Mouse (Mus musculus): ENCODE data around the gene Smg9. TPM values are rescaled to one million over a fixed set of nuclear protein-coding genes. Genes with fewer than 3 reads are reported as not detected.

The Smg9 gene
- polyA plus RNA-seq, 1 experiment from 2014 or later: 30.6 TPM

DNA sequence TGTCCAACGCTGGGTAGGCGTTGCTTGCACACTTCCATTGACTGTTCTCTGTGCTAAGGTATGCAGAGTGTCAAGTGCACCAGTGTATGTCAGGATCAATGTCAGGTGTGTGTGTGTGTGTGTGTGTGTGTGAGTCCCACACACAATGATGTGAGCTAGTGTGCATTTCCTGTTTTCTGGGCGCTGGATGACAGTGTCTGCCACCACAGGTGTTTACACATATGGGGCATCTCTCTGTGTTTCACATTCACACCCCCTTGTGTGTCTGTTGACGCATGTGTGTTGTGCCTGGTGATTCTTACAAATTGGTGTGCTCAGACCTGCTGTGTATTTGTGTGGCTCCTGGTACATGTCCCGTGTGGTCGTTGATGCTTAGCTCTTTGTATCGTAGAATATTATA lies 30.5 kb upstream of the Smg9 start:
- Histone ChIP-seq H3K27ac (no peak overlapping the region), H3K9ac (no peak overlapping the region), H3K36me3 (no peaks in the 10 kb centered on the region), H3K4me3 (no peak overlapping the region), H3K4me2 (replicated peaks) (no peak overlapping the region), H3K27me3 (replicated peaks) (no peaks in the 10 kb centered on the region; the same call in 1 of the 2 replicates), H3K4me1 (peaks cover 20% of the 10 kb centered on the region), H3K9me3 (no peaks in the 10 kb centered on the region)
- WGBS: 90% methylated on average over 7 of the region's 7 CpGs
- ATAC-seq (ENCODE audit: low FRiP score, low read depth): no peak

DNA sequence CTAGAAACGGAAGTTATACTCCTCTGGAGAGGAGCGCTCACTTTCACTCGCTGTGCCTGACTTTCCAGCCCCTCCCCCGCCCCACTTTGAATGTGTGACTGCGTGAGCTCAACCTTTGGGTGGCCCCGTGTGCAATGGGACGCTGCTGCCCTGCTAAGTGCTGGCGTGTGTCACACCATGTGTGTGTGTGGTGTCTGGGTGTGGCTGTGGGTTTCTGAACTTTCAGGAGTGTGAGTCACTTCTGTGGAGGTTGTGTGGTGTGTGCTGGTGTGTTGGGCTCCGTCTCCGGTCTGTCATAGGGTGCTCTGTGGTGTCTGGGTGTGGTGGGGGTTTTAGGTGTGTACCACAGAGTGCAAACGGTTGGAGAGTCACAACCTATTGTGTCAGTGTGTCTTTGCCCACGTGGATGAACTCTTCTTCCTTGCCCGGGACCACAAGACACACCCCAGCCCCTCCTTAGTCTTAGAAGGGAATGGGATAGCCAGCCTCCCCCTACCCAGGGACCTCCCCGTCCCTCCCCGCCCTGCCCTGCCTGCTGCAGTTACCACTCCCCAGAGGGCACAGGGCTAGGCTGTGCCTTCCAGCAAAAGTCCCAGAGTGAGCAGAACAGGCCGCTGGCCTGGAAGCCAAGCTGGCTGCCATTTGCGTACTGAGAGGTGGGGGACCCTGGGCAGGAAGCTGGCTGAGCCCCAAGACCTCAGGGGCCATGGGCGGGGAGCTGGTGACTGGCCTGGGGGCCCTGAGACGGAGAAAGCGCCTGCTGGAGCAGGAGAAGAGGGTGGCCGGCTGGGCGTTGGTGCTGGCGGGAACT lies 29.5 kb upstream of the Smg9 start, which contains the start of gene Kcnn4:
TSS of gene Kcnn4 (plus strand) at position 533 of the 811 bp plus-strand sequence.
- no peak within 1 kb of the TSS for H3K4me3 ChIP-seq
- no peak within 1 kb of the TSS for H3K4me2 ChIP-seq (replicated peaks)
- H3K27ac ChIP-seq: no peak within 1 kb of the TSS
- peak within 1 kb of the TSS; percentile 33; the same call in 1 of the 2 replicates for H3K9ac ChIP-seq
- no peaks in the 10 kb centered on the region for H3K36me3 ChIP-seq
- no peak for ATAC-seq (ENCODE audit: low FRiP score, low read depth)
- no peaks in the 10 kb centered on the region for H3K9me3 ChIP-seq
- WGBS: 48% methylated on average over 23 of the region's 23 CpGs
- H3K4me1 ChIP-seq: peaks cover 19% of the 10 kb centered on the region
- no peaks in the 10 kb centered on the region; the same call in 1 of the 2 replicates for H3K27me3 ChIP-seq (replicated peaks)

DNA sequence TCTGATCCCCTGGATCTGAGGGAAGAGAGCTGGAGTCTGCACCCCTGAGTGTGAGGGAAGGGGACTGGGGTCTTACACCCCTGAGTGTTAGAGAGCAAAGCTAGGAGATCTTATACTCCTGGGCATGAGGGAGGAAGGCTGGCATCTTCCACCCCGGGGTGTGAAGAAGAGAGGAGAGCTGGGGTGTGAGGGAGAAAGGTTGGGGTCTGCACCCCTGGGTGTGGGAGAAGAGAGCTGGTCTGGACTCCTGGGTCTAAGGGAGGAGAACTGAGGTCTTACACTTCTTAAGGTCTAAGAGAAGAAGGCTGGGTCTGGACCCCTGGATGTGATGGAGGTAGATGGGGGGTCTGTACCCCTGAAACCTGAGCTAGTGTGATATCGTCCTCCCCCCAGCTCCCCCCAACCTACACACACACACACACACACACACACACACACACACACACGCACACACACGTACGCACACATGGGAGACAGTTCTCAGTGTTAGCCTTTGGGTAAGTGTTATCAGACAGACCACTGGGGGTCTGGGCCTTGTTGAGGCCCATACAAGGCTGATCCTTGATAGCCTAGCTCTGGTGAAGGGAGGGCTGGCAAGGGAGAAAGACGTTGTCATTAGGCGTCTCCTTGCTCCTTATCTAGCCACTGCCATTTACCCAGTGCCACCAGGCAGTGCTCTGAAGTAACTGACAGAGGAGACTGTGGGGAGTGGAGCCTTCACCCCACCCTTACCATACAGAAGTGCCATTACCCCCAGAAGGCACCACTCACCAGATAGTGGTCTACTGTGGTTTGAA lies 28.2 kb upstream of the Smg9 start:
- no peaks in the 10 kb centered on the region; the same call in 1 of the 2 replicates for H3K27me3 ChIP-seq (replicated peaks)
- H3K27ac ChIP-seq: no peak overlapping the region
- ATAC-seq (ENCODE audit: low FRiP score, low read depth): no peak
- H3K4me2 ChIP-seq (replicated peaks): no peak overlapping the region
- 81% methylated on average over 7 of the region's 7 CpGs for WGBS
- no peak overlapping the region for H3K4me3 ChIP-seq
- H3K9ac ChIP-seq: no peak overlapping the region
- peaks cover 17% of the 10 kb centered on the region for H3K4me1 ChIP-seq
- no peaks in the 10 kb centered on the region for H3K9me3 ChIP-seq
- no peaks in the 10 kb centered on the region for H3K36me3 ChIP-seq

DNA sequence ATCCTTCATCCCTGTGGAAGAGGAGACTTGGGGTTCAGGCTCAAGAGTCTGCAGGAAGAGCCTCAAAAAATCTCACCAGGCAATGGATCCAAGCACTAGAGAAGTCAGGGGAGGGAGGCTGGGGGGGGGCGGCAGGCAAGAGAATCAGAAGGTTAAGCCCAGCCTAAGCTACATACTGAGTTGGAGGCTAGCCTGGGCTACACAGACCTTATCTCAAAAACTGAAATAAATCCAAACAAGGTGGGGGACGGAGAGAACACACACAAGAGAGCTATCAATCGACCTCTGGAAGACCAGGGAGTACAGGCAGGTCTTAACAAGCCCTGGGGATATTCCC lies 27.6 kb upstream of the Smg9 start:
- no peak overlapping the region for H3K4me3 ChIP-seq
- H3K9ac ChIP-seq: no peak overlapping the region
- H3K9me3 ChIP-seq: no peaks in the 10 kb centered on the region
- no peaks in the 10 kb centered on the region; the same call in 1 of the 2 replicates for H3K27me3 ChIP-seq (replicated peaks)
- no peak overlapping the region for H3K4me2 ChIP-seq (replicated peaks)
- no peaks in the 10 kb centered on the region for H3K36me3 ChIP-seq
- no peak overlapping the region for H3K27ac ChIP-seq
- no peak for ATAC-seq (ENCODE audit: low FRiP score, low read depth)
- WGBS: 64% methylated on average over 3 of the region's 3 CpGs
- peaks cover 19% of the 10 kb centered on the region for H3K4me1 ChIP-seq

DNA sequence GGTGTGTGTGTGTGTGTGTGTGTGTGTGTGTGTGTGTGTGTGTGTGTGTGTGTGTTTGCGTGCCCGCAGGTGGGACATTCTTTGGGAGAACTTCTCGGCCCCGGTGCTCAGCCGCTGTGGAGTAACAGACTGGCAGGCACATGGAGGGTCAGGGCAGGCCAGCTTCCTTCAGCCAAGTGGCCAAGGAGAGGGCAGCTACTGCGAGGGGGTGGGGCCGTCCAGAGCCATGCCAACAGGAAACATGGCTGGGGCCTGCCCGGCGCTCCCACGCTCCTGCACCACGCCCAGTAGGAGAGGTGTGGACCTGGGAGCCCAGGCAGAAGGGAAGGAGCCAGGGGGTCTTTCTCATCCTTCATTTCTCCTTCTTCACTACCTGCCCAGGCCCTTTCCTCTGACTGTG lies 27.1 kb upstream of the Smg9 start:
- Histone ChIP-seq H3K36me3 (no peaks in the 10 kb centered on the region), H3K27me3 (replicated peaks) (no peaks in the 10 kb centered on the region; the same call in 1 of the 2 replicates), H3K4me2 (replicated peaks) (no peak overlapping the region), H3K9ac (no peak overlapping the region), H3K4me3 (no peak overlapping the region), H3K27ac (no peak overlapping the region), H3K4me1 (peaks cover 24% of the 10 kb centered on the region), H3K9me3 (no peaks in the 10 kb centered on the region)
- no peak for ATAC-seq (ENCODE audit: low FRiP score, low read depth)
- WGBS: 88% methylated on average over 11 of the region's 11 CpGs

DNA sequence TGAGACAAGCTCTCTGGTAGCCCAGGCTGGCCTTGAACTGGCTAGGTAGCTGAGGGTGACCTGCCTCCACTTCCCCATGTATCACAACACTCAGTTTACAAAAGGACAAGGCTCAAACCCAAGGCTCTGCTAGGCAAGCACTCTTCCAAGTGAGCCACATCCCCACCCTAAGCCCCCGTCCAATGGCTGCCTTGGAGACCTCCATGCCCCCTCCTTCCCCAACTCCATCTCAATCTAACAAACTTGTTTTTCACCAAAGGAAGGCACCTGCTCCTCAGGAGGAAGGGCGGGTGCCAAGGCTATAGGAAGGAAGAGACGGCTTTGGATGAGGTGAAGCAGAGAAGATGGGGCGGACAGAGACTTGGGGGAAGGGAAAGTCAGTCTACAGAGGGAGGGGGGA lies 26.6 kb upstream of the Smg9 start:
- ATAC-seq (ENCODE audit: low FRiP score, low read depth): no peak
- Histone ChIP-seq H3K27me3 (replicated peaks) (no peaks in the 10 kb centered on the region; the same call in 1 of the 2 replicates), H3K4me1 (peaks cover 27% of the 10 kb centered on the region), H3K4me2 (replicated peaks) (no peak overlapping the region), H3K4me3 (no peak overlapping the region), H3K9ac (no peak overlapping the region), H3K9me3 (no peaks in the 10 kb centered on the region), H3K27ac (no peak overlapping the region), H3K36me3 (no peaks in the 10 kb centered on the region)
- 84% methylated on average over 4 of the region's 4 CpGs for WGBS

DNA sequence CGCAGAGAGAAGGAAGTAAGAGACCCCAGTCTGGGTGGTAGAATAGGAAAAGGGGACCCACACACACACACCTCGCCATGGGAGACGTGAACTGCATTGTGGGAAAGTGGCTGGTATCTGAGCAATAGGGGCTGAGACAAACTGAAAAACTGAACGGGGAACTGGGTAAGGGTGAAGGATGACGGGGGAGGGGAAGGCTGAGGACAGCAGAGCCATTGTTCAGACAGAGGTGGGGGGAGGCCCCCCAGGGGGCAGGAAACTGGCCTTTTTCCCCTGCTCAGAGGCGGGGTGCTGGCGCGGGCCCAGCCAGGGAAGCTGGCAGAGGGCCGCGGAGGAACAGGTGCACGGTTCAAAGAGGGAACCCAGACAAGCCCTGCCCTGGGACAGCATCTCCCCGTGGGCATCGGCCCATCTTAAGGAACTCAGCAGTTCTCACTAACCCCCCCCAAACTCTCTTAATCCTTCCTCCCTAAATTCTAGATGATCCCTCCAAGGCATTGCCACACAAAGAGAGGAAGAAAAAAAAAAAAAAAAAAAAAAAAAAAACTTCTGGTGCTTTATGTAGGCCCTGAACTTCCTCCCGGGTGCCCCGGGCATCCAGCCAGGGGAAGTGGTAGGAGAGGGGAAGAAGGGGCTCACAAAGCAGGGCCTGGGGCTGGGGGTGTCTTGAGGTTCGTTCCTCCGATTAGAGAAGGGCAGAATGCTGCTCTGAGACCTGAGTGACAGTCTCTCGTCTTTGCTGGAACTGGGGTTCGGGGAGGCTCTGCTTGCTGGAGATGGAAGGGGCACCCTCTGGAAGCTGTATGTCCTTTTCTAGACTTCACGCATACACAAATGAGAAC lies 25.7 kb upstream of the Smg9 start:
- 44% methylated on average over 18 of the region's 20 CpGs for WGBS
- H3K4me2 ChIP-seq (replicated peaks): peak overlapping the region; percentile 37
- 0 out of 2 replicates have a peak overlapping the region, but pooled peaks have one; percentile 37 for H3K27ac ChIP-seq
- no peak overlapping the region for H3K4me3 ChIP-seq
- H3K36me3 ChIP-seq: no peaks in the 10 kb centered on the region
- H3K27me3 ChIP-seq (replicated peaks): no peaks in the 10 kb centered on the region; the same call in 1 of the 2 replicates
- ATAC-seq (ENCODE audit: low FRiP score, low read depth): peak; percentile 57
- no peaks in the 10 kb centered on the region for H3K9me3 ChIP-seq
- H3K4me1 ChIP-seq: peaks cover 27% of the 10 kb centered on the region
- 0 out of 2 replicates have a peak overlapping the region, but pooled peaks have one; percentile 29 for H3K9ac ChIP-seq

DNA sequence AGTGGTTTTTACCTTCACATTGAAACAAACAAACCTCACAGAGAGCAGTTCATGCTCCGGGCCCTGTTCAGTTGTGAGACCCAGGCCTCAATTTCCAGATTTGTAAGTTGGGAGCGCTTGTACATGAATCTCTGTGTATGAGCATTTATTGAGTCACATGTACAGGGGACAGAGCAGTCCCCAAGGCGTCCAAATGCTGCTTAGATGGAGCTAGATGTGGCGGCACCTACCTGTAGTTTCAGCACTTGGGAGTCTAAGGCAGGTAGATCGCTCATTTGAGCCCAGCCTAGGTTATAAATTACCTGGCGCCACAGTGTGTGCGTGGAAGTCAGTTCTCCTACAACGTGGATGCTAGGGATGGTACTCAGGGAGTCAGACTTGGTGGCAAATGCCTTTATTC lies 23.0 kb upstream of the Smg9 start:
- no peak overlapping the region for H3K27ac ChIP-seq
- no peaks in the 10 kb centered on the region for H3K9me3 ChIP-seq
- peaks cover 26% of the 10 kb centered on the region for H3K4me1 ChIP-seq
- no peaks in the 10 kb centered on the region for H3K36me3 ChIP-seq
- WGBS: 88% methylated on average over 8 of the region's 8 CpGs
- no peak for ATAC-seq (ENCODE audit: low FRiP score, low read depth)
- H3K4me3 ChIP-seq: no peak overlapping the region
- H3K9ac ChIP-seq: no peak overlapping the region
- H3K27me3 ChIP-seq (replicated peaks): no peaks in the 10 kb centered on the region
- H3K4me2 ChIP-seq (replicated peaks): no peak overlapping the region

DNA sequence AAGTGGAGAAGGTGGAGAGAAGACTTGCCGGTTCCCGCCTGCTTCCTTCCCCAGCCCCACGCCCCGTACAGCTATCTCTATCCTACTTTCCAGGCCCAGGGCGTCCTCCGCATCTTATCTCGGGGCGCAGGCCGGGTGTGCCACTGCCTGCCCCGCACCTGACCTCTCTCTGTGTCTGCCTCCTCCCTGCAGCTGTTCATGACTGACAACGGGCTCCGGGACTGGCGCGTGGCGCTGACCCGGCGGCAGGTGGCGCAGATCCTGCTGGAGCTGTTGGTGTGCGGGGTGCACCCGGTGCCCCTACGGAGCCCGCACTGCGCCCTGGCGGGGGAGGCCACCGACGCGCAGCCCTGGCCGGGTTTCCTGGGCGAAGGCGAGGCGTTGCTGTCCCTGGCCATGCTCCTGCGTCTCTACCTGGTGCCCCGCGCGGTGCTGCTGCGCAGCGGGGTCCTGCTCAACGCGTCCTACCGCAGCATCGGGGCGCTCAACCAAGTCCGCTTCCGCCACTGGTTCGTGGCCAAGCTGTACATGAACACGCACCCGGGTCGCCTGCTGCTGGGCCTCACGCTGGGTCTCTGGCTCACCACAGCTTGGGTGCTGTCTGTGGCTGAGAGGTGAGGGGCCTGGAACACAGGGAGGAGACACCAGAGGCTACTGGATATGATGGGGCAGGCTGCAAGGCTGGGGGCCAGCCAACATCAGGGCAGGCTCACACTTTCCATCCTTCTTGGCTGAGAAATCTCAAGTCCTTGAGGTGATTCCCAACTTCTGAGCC lies 22.1 kb upstream of the Smg9 start:
- Histone ChIP-seq H3K9me3 (no peaks in the 10 kb centered on the region), H3K4me2 (replicated peaks) (peak overlapping the region; percentile 57), H3K4me1 (peaks cover 26% of the 10 kb centered on the region), H3K36me3 (no peaks in the 10 kb centered on the region), H3K27me3 (replicated peaks) (no peaks in the 10 kb centered on the region), H3K4me3 (peak overlapping the region; percentile 26), H3K9ac (peak overlapping the region; percentile 44; the same call in 1 of the 2 replicates), H3K27ac (no peak overlapping the region)
- ATAC-seq (ENCODE audit: low FRiP score, low read depth): peak; percentile 41
- whole genome bisulfite sequencing: 7% methylated on average over 49 of the region's 49 CpGs

DNA sequence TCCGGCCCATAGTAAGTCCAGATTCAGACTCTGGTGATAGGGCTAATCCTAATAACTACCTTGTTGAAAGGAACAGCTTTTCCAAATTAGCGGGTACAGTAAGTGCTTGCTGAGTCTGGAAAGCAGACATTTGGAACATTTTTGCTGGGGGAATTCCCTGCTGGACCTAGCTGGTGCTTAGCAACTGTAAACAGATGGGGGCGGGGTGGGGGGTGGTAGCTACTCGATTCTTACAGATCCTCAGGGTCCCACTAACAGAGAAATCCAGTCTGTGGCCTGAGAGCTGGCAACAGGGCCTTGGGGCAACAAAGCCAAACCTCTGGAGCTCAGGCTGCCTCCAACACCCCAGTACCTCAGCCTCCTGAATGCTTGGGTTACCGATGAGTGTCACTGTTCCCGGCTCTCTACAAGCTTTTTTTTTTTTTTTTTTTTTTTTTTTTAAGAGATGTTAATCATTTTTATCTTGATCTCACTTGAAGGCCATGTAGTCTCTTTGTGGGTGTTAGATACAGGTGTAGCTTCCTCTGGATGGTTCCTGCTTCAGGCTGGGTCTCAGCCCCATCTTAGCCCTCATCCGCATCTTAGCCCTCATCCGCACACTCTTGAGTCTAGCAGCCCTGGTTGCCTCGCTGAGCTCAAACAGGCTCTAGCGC lies 21.2 kb upstream of the Smg9 start:
- H3K27me3 ChIP-seq (replicated peaks): no peaks in the 10 kb centered on the region
- no peak overlapping the region for H3K27ac ChIP-seq
- no peak overlapping the region for H3K9ac ChIP-seq
- 77% methylated on average over 10 of the region's 10 CpGs for WGBS
- ATAC-seq (ENCODE audit: low FRiP score, low read depth): no peak
- H3K36me3 ChIP-seq: no peaks in the 10 kb centered on the region
- no peaks in the 10 kb centered on the region for H3K9me3 ChIP-seq
- no peak overlapping the region for H3K4me2 ChIP-seq (replicated peaks)
- no peak overlapping the region for H3K4me3 ChIP-seq
- peaks cover 20% of the 10 kb centered on the region for H3K4me1 ChIP-seq

DNA sequence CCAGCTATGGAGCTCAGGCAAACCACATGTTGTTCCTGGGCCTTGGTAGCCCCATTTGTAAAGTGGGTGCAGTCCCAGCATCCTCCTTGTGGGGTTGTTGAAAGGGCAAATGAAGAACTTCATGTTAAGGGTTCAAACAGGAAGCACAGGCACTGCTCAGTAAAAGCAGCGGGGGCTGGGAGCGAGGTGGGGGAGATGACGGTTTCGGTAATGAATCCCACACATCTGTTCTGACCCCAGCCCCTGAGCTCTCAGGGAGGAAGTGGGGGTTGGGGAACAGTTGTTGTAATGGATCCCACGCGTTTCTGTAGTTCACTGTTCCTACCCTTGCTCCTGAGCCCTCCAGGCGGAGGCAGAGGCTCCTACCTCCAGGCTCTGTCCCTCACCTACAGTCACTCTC lies 19.5 kb upstream of the Smg9 start:
- ATAC-seq (ENCODE audit: low FRiP score, low read depth): no peak
- Histone ChIP-seq H3K27me3 (replicated peaks) (0 out of 2 replicates have a peak, but pooled peaks cover 3% of the 10 kb centered on the region), H3K4me1 (peaks cover 14% of the 10 kb centered on the region), H3K9me3 (no peaks in the 10 kb centered on the region), H3K27ac (no peak overlapping the region), H3K36me3 (no peaks in the 10 kb centered on the region), H3K4me2 (replicated peaks) (no peak overlapping the region; the same call in 1 of the 2 replicates), H3K4me3 (no peak overlapping the region), H3K9ac (no peak overlapping the region)
- WGBS: 63% methylated on average over 7 of the region's 7 CpGs

Data from neural tube, embryonic 12.5 days (tissue).